Mouse (Mus musculus) limb, embryonic 13.5 days (tissue): ENCODE data around the gene Atp2b4. TPM values are rescaled to one million over a fixed set of nuclear protein-coding genes. Genes with fewer than 3 reads are reported as not detected.

Experiments
- ATAC-seq: fragments of 200-750 bp; cut with Nextera tagmentation; 2 replicates; pipeline ENCODE4 v1.8.0; 2017; ENCODE audit warnings: low read depth, moderate number of reproducible peaks, moderate TSS enrichment; ENCODE audit not compliant: low FRiP score
- H3K27ac ChIP-seq: fragments of 300-500 bp; sonication (generic); 2 replicates; pipeline ENCODE4 v1.5.1; 2015; ENCODE audit warnings: inconsistent platforms, mild to moderate bottlenecking, moderate library complexity
- H3K27me3 ChIP-seq: fragments of 300-500 bp; sonication (generic); 2 replicates; pipeline ENCODE4 v1.6.1; 2015; ENCODE audit warnings: mild to moderate bottlenecking, inconsistent platforms
- H3K36me3 ChIP-seq: fragments of 300-500 bp; sonication (generic); 2 replicates; pipeline ENCODE4 v1.6.1; 2015; ENCODE audit warnings: inconsistent platforms, mild to moderate bottlenecking, moderate library complexity
- H3K4me1 ChIP-seq: fragments of 300-500 bp; sonication (generic); 2 replicates; pipeline ENCODE4 v1.6.1; 2015; ENCODE audit warnings: inconsistent platforms
- H3K4me2 ChIP-seq: fragments of 300-500 bp; sonication (generic); replicated peaks from 2 replicates; pipeline ENCODE4 v1.6.1; 2015; ENCODE audit warnings: inconsistent platforms, mild to moderate bottlenecking, moderate library complexity
- H3K4me3 ChIP-seq: fragments of 300-500 bp; sonication (generic); 2 replicates; pipeline ENCODE4 v1.5.1; 2015; ENCODE audit warnings: moderate library complexity, mild to moderate bottlenecking, inconsistent platforms
- H3K9ac ChIP-seq: fragments of 300-500 bp; sonication (generic); 2 replicates; pipeline ENCODE4 v1.6.1; 2015; ENCODE audit warnings: mild to moderate bottlenecking, inconsistent platforms
- H3K9me3 ChIP-seq: fragments of 300-500 bp; sonication (generic); 2 replicates; pipeline ENCODE4 v1.6.1; 2016; ENCODE audit warnings: inconsistent platforms
- WGBS: fragments of 180-500 bp; shearing (Covaris S2); methylation state at CpG from one replicate; pipeline ENCODE4 v1.1.7; 2015; 5-methylcytosine and 5-hydroxymethylcytosine counted together
- polyA plus RNA-seq: library from polyadenylated mRNA; unstranded; fragments of >200 nt; fragmentation: Nextera tagmentation; extraction: Ambion mirVana; gene quantifications from 2 replicates; pipeline ENCODE4 v1.2.1, GENCODE M21; 2015

Gene Atp2b4
- polyA plus RNA-seq, 1 experiment from 2014 or later = 15.3 TPM

GRCm38 (mm10) chr1:133821144-133821543 is 20.3 kb upstream of the Atp2b4 start:
- ATAC-seq = no peak
- WGBS = 40% methylated on average over 5 of the region's 5 CpGs
- Histone ChIP-seq H3K27ac (no peak overlapping the region), H3K4me3 (no peak overlapping the region), H3K27me3 (no peaks in the 10 kb centered on the region), H3K36me3 (no peaks in the 10 kb centered on the region), H3K9ac (no peak overlapping the region), H3K4me2 (no peak overlapping the region), H3K4me1 (peaks cover 20% of the 10 kb centered on the region), H3K9me3 (no peaks in the 10 kb centered on the region)

GRCm38 (mm10) chr1:133820100-133820499 is 19.3 kb upstream of the Atp2b4 start:
- H3K36me3 ChIP-seq = no peaks in the 10 kb centered on the region
- no peak overlapping the region for H3K9ac ChIP-seq
- H3K9me3 ChIP-seq = no peaks in the 10 kb centered on the region
- no peaks in the 10 kb centered on the region for H3K27me3 ChIP-seq
- no peak overlapping the region for H3K27ac ChIP-seq
- H3K4me3 ChIP-seq = no peak overlapping the region
- peaks cover 20% of the 10 kb centered on the region for H3K4me1 ChIP-seq
- 70% methylated on average over 1 of the region's 2 CpGs for WGBS
- no peak overlapping the region for H3K4me2 ChIP-seq
- ATAC-seq = no peak

- no peaks in the 10 kb centered on the region for H3K36me3 ChIP-seq
- no peaks in the 10 kb centered on the region for H3K27me3 ChIP-seq
- H3K4me3 ChIP-seq = no peak overlapping the region
- peaks cover 20% of the 10 kb centered on the region for H3K4me1 ChIP-seq
- H3K27ac ChIP-seq = no peak overlapping the region
- no peak overlapping the region for H3K9ac ChIP-seq
- 88% methylated on average over 2 of the region's 2 CpGs for WGBS
- no peak for ATAC-seq
- H3K4me2 ChIP-seq = no peak overlapping the region
- no peaks in the 10 kb centered on the region for H3K9me3 ChIP-seq
Observed at GRCm38 (mm10) chr1:133818531-133818930, 17.7 kb upstream of the Atp2b4 start.

GRCm38 (mm10) chr1:133815747-133816491 is 15.1 kb upstream of the Atp2b4 start:
- no peak overlapping the region for H3K4me3 ChIP-seq
- H3K9me3 ChIP-seq = no peaks in the 10 kb centered on the region
- H3K4me2 ChIP-seq = no peak overlapping the region
- H3K36me3 ChIP-seq = no peaks in the 10 kb centered on the region
- H3K9ac ChIP-seq = no peak overlapping the region
- H3K4me1 ChIP-seq = peaks cover 11% of the 10 kb centered on the region
- 70% methylated on average over 12 of the region's 12 CpGs for WGBS
- H3K27ac ChIP-seq = no peak overlapping the region
- ATAC-seq = no peak
- no peaks in the 10 kb centered on the region for H3K27me3 ChIP-seq

- Histone ChIP-seq H3K4me3 (no peak overlapping the region), H3K36me3 (no peaks in the 10 kb centered on the region), H3K4me2 (no peak overlapping the region), H3K4me1 (no peaks in the 10 kb centered on the region), H3K9ac (no peak overlapping the region), H3K9me3 (no peaks in the 10 kb centered on the region), H3K27ac (no peak overlapping the region), H3K27me3 (no peaks in the 10 kb centered on the region)
- ATAC-seq = no peak
- 41% methylated on average over 5 of the region's 5 CpGs for WGBS
Observed at GRCm38 (mm10) chr1:133809376-133809775, 8.5 kb upstream of the Atp2b4 start.

GRCm38 (mm10) chr1:133808020-133808419 is 7.2 kb upstream of the Atp2b4 start:
- Histone ChIP-seq H3K9me3 (no peaks in the 10 kb centered on the region), H3K4me3 (no peak overlapping the region), H3K27ac (no peak overlapping the region), H3K9ac (no peak overlapping the region), H3K4me1 (no peaks in the 10 kb centered on the region), H3K36me3 (no peaks in the 10 kb centered on the region), H3K4me2 (no peak overlapping the region), H3K27me3 (no peaks in the 10 kb centered on the region)
- ATAC-seq = no peak
- WGBS = 69% methylated on average over 8 of the region's 8 CpGs

- H3K27me3 ChIP-seq = peaks cover 9% of the 10 kb centered on the region; the same call in 1 of the 2 replicates
- whole genome bisulfite sequencing = 73% methylated on average over 5 of the region's 5 CpGs
- no peak overlapping the region for H3K9ac ChIP-seq
- no peaks in the 10 kb centered on the region for H3K36me3 ChIP-seq
- no peak overlapping the region for H3K4me3 ChIP-seq
- H3K4me2 ChIP-seq = peak overlapping the region; percentile 94
- H3K27ac ChIP-seq = no peak overlapping the region
- no peak for ATAC-seq
- no peaks in the 10 kb centered on the region for H3K9me3 ChIP-seq
- H3K4me1 ChIP-seq = peaks cover 32% of the 10 kb centered on the region
Observed at GRCm38 (mm10) chr1:133801743-133802142, 902 bp upstream of the Atp2b4 start.

GRCm38 (mm10) chr1:133800512-133800911 is 329 bp downstream of the Atp2b4 start:
- peak overlapping the region; percentile 64 for H3K4me3 ChIP-seq
- peaks cover 9% of the 10 kb centered on the region; the same call in 1 of the 2 replicates for H3K27me3 ChIP-seq
- peaks cover 32% of the 10 kb centered on the region for H3K4me1 ChIP-seq
- H3K4me2 ChIP-seq = peak overlapping the region; percentile 94
- no peaks in the 10 kb centered on the region for H3K9me3 ChIP-seq
- WGBS = 0% methylated on average over 16 of the region's 16 CpGs
- H3K27ac ChIP-seq = peak overlapping the region; percentile 44; the same call in 1 of the 2 replicates
- H3K9ac ChIP-seq = peak overlapping the region; percentile 73
- ATAC-seq = peak; percentile 48; the same call in 1 of the 2 replicates
- H3K36me3 ChIP-seq = no peaks in the 10 kb centered on the region

GRCm38 (mm10) chr1:133799686-133800445 is 975 bp downstream of the Atp2b4 start:
- Histone ChIP-seq H3K9me3 (no peaks in the 10 kb centered on the region), H3K4me1 (peaks cover 32% of the 10 kb centered on the region), H3K4me2 (peak overlapping the region; percentile 94), H3K36me3 (no peaks in the 10 kb centered on the region; the same call in 1 of the 2 replicates), H3K27ac (0 out of 2 replicates have a peak overlapping the region, but pooled peaks have one; percentile 44), H3K9ac (peak overlapping the region; percentile 73), H3K4me3 (peak overlapping the region; percentile 64), H3K27me3 (peaks cover 9% of the 10 kb centered on the region; the same call in 1 of the 2 replicates)
- no peak for ATAC-seq
- WGBS = 2% methylated on average over 21 of the region's 21 CpGs

GRCm38 (mm10) chr1:133798821-133799415 is 1.9 kb downstream of the Atp2b4 start:
- no peaks in the 10 kb centered on the region; the same call in 1 of the 2 replicates for H3K36me3 ChIP-seq
- ATAC-seq = no peak
- peak overlapping the region; percentile 64 for H3K4me3 ChIP-seq
- H3K4me1 ChIP-seq = peaks cover 32% of the 10 kb centered on the region
- no peaks in the 10 kb centered on the region for H3K9me3 ChIP-seq
- WGBS = 67% methylated on average over 1 of the region's 1 CpGs
- peak overlapping the region; percentile 73 for H3K9ac ChIP-seq
- H3K27me3 ChIP-seq = peaks cover 9% of the 10 kb centered on the region; the same call in 1 of the 2 replicates
- peak overlapping the region; percentile 94 for H3K4me2 ChIP-seq
- H3K27ac ChIP-seq = no peak overlapping the region

GRCm38 (mm10) chr1:133797979-133798820 is 2.6 kb downstream of the Atp2b4 start:
- Histone ChIP-seq H3K27ac (no peak overlapping the region), H3K9ac (0 out of 2 replicates have a peak overlapping the region, but pooled peaks have one; percentile 19)
- WGBS = 33% methylated on average over 9 of the region's 9 CpGs

More at GRCm38 (mm10) chr1:133797979-133798820, 2.6 kb downstream of the Atp2b4 start:
- Histone ChIP-seq H3K9me3 (no peaks in the 10 kb centered on the region), H3K4me3 (peak overlapping the region; percentile 64), H3K27me3 (peaks cover 9% of the 10 kb centered on the region; the same call in 1 of the 2 replicates), H3K4me2 (peak overlapping the region; percentile 94), H3K36me3 (no peaks in the 10 kb centered on the region; the same call in 1 of the 2 replicates), H3K4me1 (peaks cover 39% of the 10 kb centered on the region)
- ATAC-seq = peak; percentile 16; the same call in 1 of the 2 replicates
